21 mouse cellular contexts compared by ENCODE assay signal in the genomic region with DNA sequence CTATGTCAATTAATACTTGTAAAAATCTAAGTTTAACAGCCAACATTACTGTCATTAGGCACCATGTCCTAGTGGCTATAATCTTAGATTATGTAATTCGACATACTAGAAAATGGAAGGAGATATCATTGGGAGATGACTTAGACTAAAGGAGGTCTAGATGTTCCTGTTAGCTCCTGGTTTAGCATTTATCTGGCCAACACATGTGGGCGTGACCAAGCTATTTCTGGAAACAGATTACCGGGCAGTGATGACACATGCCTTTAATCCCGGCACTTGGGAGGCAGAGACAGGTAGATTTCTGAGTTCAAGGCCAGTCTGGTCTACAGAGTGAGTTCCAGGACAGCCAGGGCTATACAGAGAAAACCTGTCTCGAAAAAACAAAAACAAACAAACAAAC.
"Had no signal": no experiment of that assay in that cellular context is flagged by ENCODE, and none has a peak within 500 bp of the region (broad histone marks: within the 10 kb centered on the region; RNA-seq: fewer than 3 reads in every experiment).

No protein-coding gene starts in this region.

- H3K4me3 ChIP-seq: layer of hippocampus, adult 2 months; lung, embryonic 15.5 days; neural tube, embryonic 12.5 days; neural tube, embryonic 15.5 days; stomach, embryonic 15.5 days had no signal

- H3K27me3 ChIP-seq: lung, embryonic 15.5 days; neural tube, embryonic 12.5 days; neural tube, embryonic 15.5 days; stomach, embryonic 15.5 days had no signal

- H3K9me3 ChIP-seq: lung, embryonic 15.5 days; neural tube, embryonic 15.5 days; stomach, embryonic 15.5 days had no signal

- H3K27ac ChIP-seq: layer of hippocampus, adult 2 months; lung, embryonic 15.5 days; neural tube, embryonic 12.5 days; neural tube, embryonic 15.5 days; stomach, embryonic 15.5 days had no signal

- H3K4me2 ChIP-seq: lung, embryonic 15.5 days; midbrain, embryonic 11.5 days; neural tube, embryonic 12.5 days; neural tube, embryonic 15.5 days; stomach, embryonic 15.5 days had no signal

- DNase-seq: kidney, adult 18-20 months; kidney, adult 9 months; kidney, postnatal 14 days; kidney, postnatal 4 days; layer of hippocampus, adult 9-11 months; lung, adult 18-20 months; lung, postnatal 10 days; lung, postnatal 36 days; midbrain, embryonic 14.5 days; right cerebral cortex, adult 18-20 months; right cerebral cortex, postnatal 25 days; spleen, adult 18-20 months; thymus, postnatal 25 days had no signal

- ATAC-seq: inflammation-experienced regulatory T-cells, adult 6 months; intestine, embryonic 16.5 days had no signal

- H3K4me1 ChIP-seq: neural tube, embryonic 12.5 days; neural tube, embryonic 15.5 days; stomach, embryonic 15.5 days had no signal

- H3K9ac ChIP-seq: lung, embryonic 15.5 days; neural tube, embryonic 12.5 days; neural tube, embryonic 15.5 days; stomach, embryonic 15.5 days had no signal

- H3K36me3 ChIP-seq: lung, embryonic 15.5 days; neural tube, embryonic 12.5 days; neural tube, embryonic 15.5 days had no signal
